Mouse (Mus musculus) adrenal gland, postnatal 36 days (tissue): Measurements from ENCODE around the gene P3h4. TPM values are rescaled to one million over a fixed set of nuclear protein-coding genes. Genes with fewer than 3 reads are reported as not detected.

ENCODE experiments used
- DNase-seq, 2 experiments: peaks; one replicate each; pipeline ENCODE4 v3.0.0; 2021; ENCODE audit warnings: mixed read lengths in 1 of 2
- long read RNA-seq, 2 experiments: library from polyadenylated mRNA; stranded (forward); transcript quantifications; one replicate each; pipeline ENCODE4 v2.0.0; 2021; ENCODE audit warnings: borderline sequencing depth in 2 of 2
- total RNA-seq, 2 experiments: library from RNA; stranded (reverse); gene quantifications; 2 replicates each; pipeline ENCODE4 v1.2.3; 2021

P3h4 gene
- total RNA-seq = 10 to 100 TPM; 26.3 to 40.5 TPM
- long read RNA-seq, experiment 1, transcript P3h4-201 (8 exons, 2,178 nt) = major isoform, 98 of 110 reads
- long read RNA-seq, experiment 1, partial matches to known transcripts = 7 of 110 reads
- long read RNA-seq, experiment 1, other reads (novel, unspliced or antisense) = 5 of 110 reads
- long read RNA-seq, experiment 2, transcript P3h4-201 (8 exons, 2,178 nt) = major isoform, 38 of 45 reads
- long read RNA-seq, experiment 2, partial matches to known transcripts = 3 of 45 reads
- long read RNA-seq, experiment 2, other reads (novel, unspliced or antisense) = 4 of 45 reads

GRCm38 (mm10) chr11:100414021-100414913 lies at the start of gene P3h4:
Gene P3h4, minus strand, starts transcription at chr11:100414836.
- peak; percentile 89 to 92 for DNase-seq

GRCm38 (mm10) chr11:100462699-100463098 lies 48.1 kb upstream of the P3h4 start:
- no peak for DNase-seq

- no peak for DNase-seq
Observed at GRCm38 (mm10) chr11:100457711-100458110, 43.1 kb upstream of the P3h4 start.

- DNase-seq = no peak
Observed at GRCm38 (mm10) chr11:100457247-100457646, 42.6 kb upstream of the P3h4 start.

GRCm38 (mm10) chr11:100442625-100443024 lies 28.0 kb upstream of the P3h4 start:
- no peak for DNase-seq

GRCm38 (mm10) chr11:100441797-100442196 lies 27.2 kb upstream of the P3h4 start, which contains the start of the genes Nt5c3b and Klhl10:
Gene Nt5c3b, minus strand, starts transcription at chr11:100441808.
Gene Klhl10, plus strand, starts transcription at chr11:100441917.
- no peak for DNase-seq

GRCm38 (mm10) chr11:100440691-100441522 lies 26.3 kb upstream of the P3h4 start:
- peak; percentile 92 to 93 for DNase-seq

GRCm38 (mm10) chr11:100437901-100438300 lies 23.3 kb upstream of the P3h4 start:
- DNase-seq = no peak

- no peak for DNase-seq
Observed at GRCm38 (mm10) chr11:100435678-100436246, 21.1 kb upstream of the P3h4 start.

GRCm38 (mm10) chr11:100432002-100432401 lies 17.4 kb upstream of the P3h4 start:
- no peak for DNase-seq

GRCm38 (mm10) chr11:100430052-100430451 lies 15.4 kb upstream of the P3h4 start:
- DNase-seq = no peak

GRCm38 (mm10) chr11:100428612-100429199 lies 14.1 kb upstream of the P3h4 start:
- DNase-seq = peak; percentile 89 to 91

- DNase-seq = no peak
Observed at GRCm38 (mm10) chr11:100426820-100427219, 12.2 kb upstream of the P3h4 start.

GRCm38 (mm10) chr11:100425851-100426250 lies 11.2 kb upstream of the P3h4 start:
- DNase-seq = peak; percentile 85 to 89

GRCm38 (mm10) chr11:100423836-100424235 lies 9.2 kb upstream of the P3h4 start:
- DNase-seq = no peak

- DNase-seq = no peak
Observed at GRCm38 (mm10) chr11:100421537-100421936, 6.9 kb upstream of the P3h4 start.

- peak; percentile 75 to 83 for DNase-seq
Observed at GRCm38 (mm10) chr11:100414914-100415822, 532 bp upstream of the P3h4 start, which contains the start of gene Fkbp10. Gene Fkbp10, plus strand, starts transcription at chr11:100415697.

- DNase-seq = no peak
Observed at GRCm38 (mm10) chr11:100413541-100413940, 1.1 kb downstream of the P3h4 start.

GRCm38 (mm10) chr11:100411736-100412135 lies 2.9 kb downstream of the P3h4 start:
- DNase-seq = peak; percentile 40 to 50

GRCm38 (mm10) chr11:100409686-100410085 lies 5.0 kb downstream of the P3h4 start:
- DNase-seq = no peak
